Mouse (Mus musculus) neural tube, embryonic 14.5 days (tissue): ENCODE data around the gene Frem1. TPM values are rescaled to one million over a fixed set of nuclear protein-coding genes. Genes with fewer than 3 reads are reported as not detected.

Experiments
- ATAC-seq: fragments of 200-750 bp; cut with Nextera tagmentation; 2 replicates; pipeline ENCODE4 v1.8.0; 2017; ENCODE audit warnings: low read depth, mild to moderate bottlenecking, moderate TSS enrichment, moderate library complexity
- H3K27ac ChIP-seq: fragments of 300-500 bp; sonication (generic); 2 replicates; pipeline ENCODE4 v1.5.1; 2014; ENCODE audit warnings: low read depth, mild to moderate bottlenecking, control low read depth, low read length, moderate library complexity, mixed read lengths
- H3K27me3 ChIP-seq: fragments of 300-500 bp; sonication (generic); 2 replicates; pipeline ENCODE4 v1.6.1; 2014; ENCODE audit warnings: low read length; ENCODE audit not compliant: control insufficient read depth, insufficient read depth
- H3K36me3 ChIP-seq: fragments of 300-500 bp; sonication (generic); 2 replicates; pipeline ENCODE4 v1.6.1; 2014; ENCODE audit warnings: low read length, mixed read lengths; ENCODE audit not compliant: control insufficient read depth, insufficient read depth
- H3K4me1 ChIP-seq: fragments of 300-500 bp; sonication (generic); 2 replicates; pipeline ENCODE4 v1.6.1; 2014; ENCODE audit warnings: low read length; ENCODE audit not compliant: control insufficient read depth, insufficient read depth
- H3K4me2 ChIP-seq: fragments of 300-500 bp; sonication (generic); 2 replicates; pipeline ENCODE4 v1.6.1; 2014; ENCODE audit warnings: mild to moderate bottlenecking, low read depth, low read length, control low read depth
- H3K4me3 ChIP-seq: fragments of 300-500 bp; sonication (generic); 2 replicates; pipeline ENCODE4 v1.5.1; 2014; ENCODE audit warnings: low read depth, low read length, control low read depth, mixed read lengths
- H3K9ac ChIP-seq: fragments of 300-500 bp; sonication (generic); replicated peaks from 2 replicates; pipeline ENCODE4 v1.6.1; 2014; ENCODE audit warnings: low read depth, mild to moderate bottlenecking, control low read depth, low read length, mixed read lengths
- H3K9me3 ChIP-seq: fragments of 300-500 bp; sonication (generic); 2 replicates; pipeline ENCODE4 v1.6.1; 2016; ENCODE audit warnings: low read length; ENCODE audit not compliant: control insufficient read depth
- WGBS: fragments of 180-500 bp; shearing (Covaris S2); extraction: QIAGEN DNeasy Blood & Tissue Kit; methylation state at CpG from one replicate; pipeline ENCODE4 v1.1.7; 2014; 5-methylcytosine and 5-hydroxymethylcytosine counted together
- polyA plus RNA-seq: library from polyadenylated mRNA; unstranded; fragments of >200 nt; fragmentation: Nextera tagmentation; extraction: Ambion mirVana; gene quantifications from 2 replicates; pipeline ENCODE4 v1.2.1, GENCODE M21; 2014

Frem1 gene
- polyA plus RNA-seq, 1 experiment from 2014 or later, result 2.9 TPM

- no peak overlapping the region for H3K4me3 ChIP-seq
- 23% methylated on average over 3 of the region's 3 CpGs for WGBS
- 0 out of 2 replicates have a peak, but pooled peaks cover 3% of the 10 kb centered on the region for H3K4me1 ChIP-seq
- no peaks in the 10 kb centered on the region for H3K27me3 ChIP-seq
- no peaks in the 10 kb centered on the region for H3K9me3 ChIP-seq
- peak; percentile 55; the same call in 1 of the 2 replicates for ATAC-seq
- no peaks in the 10 kb centered on the region for H3K36me3 ChIP-seq
- no peak overlapping the region for H3K4me2 ChIP-seq
- H3K9ac ChIP-seq, result no peak overlapping the region
- no peak overlapping the region for H3K27ac ChIP-seq
Observed at GRCm38 (mm10) chr4:83046069-83046468, 6.1 kb downstream of the Frem1 start.

- Histone ChIP-seq H3K36me3 (no peaks in the 10 kb centered on the region), H3K9ac (no peak overlapping the region), H3K4me3 (no peak overlapping the region), H3K27ac (no peak overlapping the region), H3K4me2 (no peak overlapping the region), H3K27me3 (no peaks in the 10 kb centered on the region), H3K4me1 (0 out of 2 replicates have a peak, but pooled peaks cover 3% of the 10 kb centered on the region), H3K9me3 (no peaks in the 10 kb centered on the region)
- no peak for ATAC-seq
- WGBS, result 12% methylated on average over 6 of the region's 6 CpGs
Observed at GRCm38 (mm10) chr4:83045266-83045665, 6.9 kb downstream of the Frem1 start.

GRCm38 (mm10) chr4:83040780-83041179 lies 11.4 kb downstream of the Frem1 start:
- H3K4me2 ChIP-seq, result no peak overlapping the region
- no peak overlapping the region for H3K4me3 ChIP-seq
- H3K9ac ChIP-seq, result no peak overlapping the region
- ATAC-seq, result no peak
- H3K9me3 ChIP-seq, result no peaks in the 10 kb centered on the region
- H3K27me3 ChIP-seq, result no peaks in the 10 kb centered on the region
- 60% methylated on average over 3 of the region's 3 CpGs for WGBS
- H3K27ac ChIP-seq, result no peak overlapping the region
- H3K4me1 ChIP-seq, result no peaks in the 10 kb centered on the region
- no peaks in the 10 kb centered on the region for H3K36me3 ChIP-seq

- WGBS, result 16% methylated on average over 1 of the region's 1 CpGs
- H3K36me3 ChIP-seq, result no peaks in the 10 kb centered on the region
Observed at GRCm38 (mm10) chr4:83032780-83033179, 19.4 kb downstream of the Frem1 start.

GRCm38 (mm10) chr4:83031591-83031990 lies 20.5 kb downstream of the Frem1 start:
- Histone ChIP-seq H3K9ac (no peak overlapping the region), H3K4me2 (no peak overlapping the region), H3K4me1 (no peaks in the 10 kb centered on the region), H3K27me3 (no peaks in the 10 kb centered on the region), H3K36me3 (no peaks in the 10 kb centered on the region), H3K4me3 (no peak overlapping the region), H3K9me3 (no peaks in the 10 kb centered on the region), H3K27ac (no peak overlapping the region)
- ATAC-seq, result no peak
- WGBS, result 29% methylated on average over 3 of the region's 3 CpGs

More at GRCm38 (mm10) chr4:83032780-83033179, 19.4 kb downstream of the Frem1 start:
- H3K27ac ChIP-seq, result no peak overlapping the region
- no peaks in the 10 kb centered on the region for H3K9me3 ChIP-seq
- H3K27me3 ChIP-seq, result no peaks in the 10 kb centered on the region
- H3K4me3 ChIP-seq, result no peak overlapping the region
- H3K4me2 ChIP-seq, result no peak overlapping the region
- ATAC-seq, result no peak
- H3K4me1 ChIP-seq, result no peaks in the 10 kb centered on the region
- H3K9ac ChIP-seq, result no peak overlapping the region

GRCm38 (mm10) chr4:83030097-83030496 lies 22.0 kb downstream of the Frem1 start:
- no peak overlapping the region for H3K9ac ChIP-seq
- no peak overlapping the region for H3K4me3 ChIP-seq
- H3K27me3 ChIP-seq, result no peaks in the 10 kb centered on the region
- WGBS, result 84% methylated on average over 6 of the region's 6 CpGs
- no peak for ATAC-seq
- H3K27ac ChIP-seq, result no peak overlapping the region
- H3K4me1 ChIP-seq, result no peaks in the 10 kb centered on the region
- H3K9me3 ChIP-seq, result no peaks in the 10 kb centered on the region
- no peaks in the 10 kb centered on the region for H3K36me3 ChIP-seq
- no peak overlapping the region for H3K4me2 ChIP-seq

GRCm38 (mm10) chr4:83020759-83021555 lies 31.2 kb downstream of the Frem1 start:
- Histone ChIP-seq H3K4me2 (no peak overlapping the region), H3K27ac (no peak overlapping the region), H3K4me1 (peaks cover 8% of the 10 kb centered on the region; the same call in 1 of the 2 replicates), H3K4me3 (no peak overlapping the region), H3K36me3 (no peaks in the 10 kb centered on the region), H3K9me3 (no peaks in the 10 kb centered on the region), H3K9ac (no peak overlapping the region), H3K27me3 (no peaks in the 10 kb centered on the region)
- ATAC-seq, result 0 out of 2 replicates have a peak, but pooled peaks have one; percentile 50
- WGBS, result 30% methylated on average over 15 of the region's 15 CpGs

- Histone ChIP-seq H3K9me3 (no peaks in the 10 kb centered on the region), H3K27ac (no peak overlapping the region), H3K4me1 (peaks cover 8% of the 10 kb centered on the region; the same call in 1 of the 2 replicates), H3K4me3 (no peak overlapping the region), H3K36me3 (no peaks in the 10 kb centered on the region), H3K27me3 (no peaks in the 10 kb centered on the region), H3K9ac (no peak overlapping the region), H3K4me2 (no peak overlapping the region)
- ATAC-seq, result peak; percentile 42; the same call in 1 of the 2 replicates
- 38% methylated on average over 8 of the region's 8 CpGs for WGBS
Observed at GRCm38 (mm10) chr4:83018111-83019105, 33.7 kb downstream of the Frem1 start.
